In the genomic region with DNA sequence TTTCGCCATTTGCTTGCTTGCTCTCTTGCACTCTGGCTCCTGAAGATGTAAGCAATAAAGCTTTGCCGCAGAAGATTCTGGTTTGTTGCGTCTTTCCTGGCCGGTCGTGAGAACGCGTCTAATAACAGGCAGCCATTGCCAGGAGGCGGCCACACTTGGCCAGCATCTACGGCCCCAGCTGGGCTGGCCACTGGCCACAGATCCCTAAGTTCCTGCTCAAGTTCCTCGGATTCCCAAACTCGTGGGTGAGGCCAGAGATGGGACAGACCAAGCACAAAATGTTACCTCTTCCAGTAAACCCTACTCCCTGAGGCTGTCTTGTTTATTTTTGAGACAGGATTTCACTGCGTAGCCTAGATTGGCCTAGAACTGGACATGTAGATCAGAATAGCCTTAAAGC, we compare ENCODE assay signal across 7 mouse cellular contexts. TPM values are rescaled to one million over a fixed set of nuclear protein-coding genes. Genes with fewer than 3 reads are reported as not detected.
DNase-seq lines count a peak whose midpoint lies in the region; ATAC-seq lines count a peak whose summit lies in the region.
"Not testable (repeated sequence)": the region's sequence is repeated elsewhere in the genome, so short reads cannot be mapped to it uniquely, and the experiment has no call there.

No protein-coding gene starts in this region.

- H3K36me3 ChIP-seq in midbrain, embryonic 11.5 days (ENCODE audit: control insufficient read depth, insufficient read depth, low read length): not testable (repeated sequence)

- H3K4me3 ChIP-seq in midbrain, embryonic 11.5 days (ENCODE audit: low read depth, low read length): not testable (repeated sequence)

- H3K27me3 ChIP-seq in midbrain, embryonic 11.5 days (ENCODE audit: control insufficient read depth, insufficient read depth, low read length): not testable (repeated sequence)

- not testable (repeated sequence) for ATAC-seq in midbrain, embryonic 11.5 days (ENCODE audit: low FRiP score)

- not testable (repeated sequence) for H3K9me3 ChIP-seq in midbrain, embryonic 11.5 days (ENCODE audit: control insufficient read depth, low read length)

- H3K27ac ChIP-seq in midbrain, embryonic 11.5 days (ENCODE audit: low read depth, low read length): not testable (repeated sequence)

- not testable (repeated sequence) for H3K9ac ChIP-seq in midbrain, embryonic 11.5 days (ENCODE audit: low read length)

- not testable (repeated sequence) for H3K4me2 ChIP-seq in midbrain, embryonic 11.5 days

- WGBS in midbrain, embryonic 11.5 days: 89% methylated on average over 11 of the region's 12 CpGs

- peak; percentile 80 for DNase-seq in gastrocnemius, adult 18-20 months (ENCODE audit: low spot score)
- peak; percentile 82 for DNase-seq in gastrocnemius, postnatal 25 days
- DNase-seq in heart, adult 8-10 months (ENCODE audit: low spot score): peak; percentile 70
- peak; percentile 73 for DNase-seq in heart, postnatal 36 days
- peak; percentile 20 to 57 for DNase-seq in kidney, postnatal 25 days
- peak; percentile 79 for DNase-seq in lung, postnatal 10 days
- DNase-seq in midbrain, embryonic 11.5 days (ENCODE audit: low spot score, missing footprints): peak; percentile 21

- H3K4me1 ChIP-seq in midbrain, embryonic 11.5 days (ENCODE audit: control insufficient read depth, insufficient read depth, low read length): not testable (repeated sequence)

- intact Hi-C loops in heart, postnatal 36 days (cut with DNase I): not testable (repeated sequence)

RNA-seq across cellular contexts. Expression of a gene that starts 10.4 kb away (rescaled TPM):
- total RNA-seq in gastrocnemius, adult 18-20 months (2021): under 1 TPM; 0.55 to 0.64 TPM
- 1 to 10 TPM; 1.5 to 1.6 TPM for total RNA-seq in gastrocnemius, postnatal 25 days (2021)
- 1 to 10 TPM in 1 of 4 experiments, under 1 TPM in 3; 0.31 to 1.3 (median 0.67) TPM for total RNA-seq in heart, adult 8-10 months (2022)
- 1 to 10 TPM; 1.2 to 1.3 TPM for total RNA-seq in heart, postnatal 36 days (2021)
- 7.5 and 8.5 TPM in 2 replicates for polyA plus RNA-seq in midbrain, embryonic 11.5 days (2014; fragmentation: Nextera tagmentation; extraction: Ambion mirVana)

RNA-seq across cellular contexts. Expression of a gene that starts 24.1 kb away (rescaled TPM):
- total RNA-seq in gastrocnemius, adult 18-20 months (2021): 1 to 10 TPM; 3.8 to 4.9 TPM
- 1 to 10 TPM; 3.9 to 4.4 TPM for total RNA-seq in gastrocnemius, postnatal 25 days (2021)
- 1 to 10 TPM; 4.0 to 5.4 (median 4.6) TPM for total RNA-seq in heart, adult 8-10 months (2022)
- 1 to 10 TPM; 4.4 to 4.7 TPM for total RNA-seq in heart, postnatal 36 days (2021)
- 15.7 and 18.9 TPM in 2 replicates for polyA plus RNA-seq in midbrain, embryonic 11.5 days (2014; fragmentation: Nextera tagmentation; extraction: Ambion mirVana)

RNA-seq across cellular contexts. Expression of a gene that starts 24.2 kb away (rescaled TPM):
- 1 to 10 TPM; 4.2 to 4.4 TPM for total RNA-seq in gastrocnemius, adult 18-20 months (2021)
- 1 to 10 TPM; 3.2 to 3.8 TPM for total RNA-seq in gastrocnemius, postnatal 25 days (2021)
- total RNA-seq in heart, adult 8-10 months (2022): 1 to 10 TPM; 5.4 to 6.9 (median 6.0) TPM
- 1 to 10 TPM; 5.7 to 6.6 TPM for total RNA-seq in heart, postnatal 36 days (2021)
- 36.0 and 40.9 TPM in 2 replicates for polyA plus RNA-seq in midbrain, embryonic 11.5 days (2014; fragmentation: Nextera tagmentation; extraction: Ambion mirVana)

RNA-seq across cellular contexts. Expression of a gene that starts 38.7 kb away (rescaled TPM):
- total RNA-seq in gastrocnemius, adult 18-20 months (2021): 10 to 100 TPM; 19.4 to 23.8 TPM
- 10 to 100 TPM; 19.5 to 21.6 TPM for total RNA-seq in gastrocnemius, postnatal 25 days (2021)
- 10 to 100 TPM; 14.8 to 21.1 (median 19.0) TPM for total RNA-seq in heart, adult 8-10 months (2022)
- 10 to 100 TPM; 15.2 to 20.5 TPM for total RNA-seq in heart, postnatal 36 days (2021)
- 74.2 and 87.6 TPM in 2 replicates for polyA plus RNA-seq in midbrain, embryonic 11.5 days (2014; fragmentation: Nextera tagmentation; extraction: Ambion mirVana)

RNA-seq across cellular contexts. Expression of a gene that starts 43.7 kb away (rescaled TPM):
- total RNA-seq in gastrocnemius, adult 18-20 months (2021): 10 to 100 TPM; 65.1 to 72.1 TPM
- 10 to 100 TPM; 55.1 to 58.7 TPM for total RNA-seq in gastrocnemius, postnatal 25 days (2021)
- 10 to 100 TPM; 73.1 to 88.1 (median 78.9) TPM for total RNA-seq in heart, adult 8-10 months (2022)
- 10 to 100 TPM; 74.0 to 76.8 TPM for total RNA-seq in heart, postnatal 36 days (2021)
- polyA plus RNA-seq in midbrain, embryonic 11.5 days (2014; fragmentation: Nextera tagmentation; extraction: Ambion mirVana): 257 and 265 TPM in 2 replicates

Comparison
In these comparisons a context has a peak if more than half of its experiments do, and no peak if none do; other contexts are left out.
1. DNase-seq: peak in every context shown above with its lines; median percentile 82 in gastrocnemius, postnatal 25 days; 80 in gastrocnemius, adult 18-20 months; 79 in lung, postnatal 10 days; 73 in heart, postnatal 36 days; 70 in heart, adult 8-10 months; 38 in kidney, postnatal 25 days; 21 in midbrain, embryonic 11.5 days.